Mouse (Mus musculus) adipocyte (in vitro differentiated cells): ENCODE measurements around the gene Smyd5.

Experiments
- DNase-seq: peaks from one replicate; pipeline ENCODE4 v3.0.0-alpha.2; 2016; ENCODE audit warnings: low spot score

Gene Smyd5

DNA sequence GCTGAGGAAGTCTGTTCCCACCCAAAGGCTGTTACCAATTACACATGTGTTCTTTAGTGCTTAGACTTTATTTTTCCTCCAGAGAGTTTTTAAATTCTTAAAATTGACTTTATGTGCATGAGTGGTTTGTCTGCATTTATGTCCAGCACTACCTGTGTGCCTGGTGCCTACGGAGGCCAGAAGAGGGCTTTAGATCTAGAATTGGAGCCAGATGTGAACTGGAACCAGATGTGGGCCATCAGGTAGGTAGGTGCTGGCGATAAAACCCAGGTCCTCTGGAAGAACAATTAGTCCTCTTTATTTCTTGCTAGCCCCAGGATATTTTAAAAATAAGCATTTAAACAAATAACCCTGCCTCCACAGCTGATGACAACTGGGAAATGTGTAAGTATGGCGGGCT lies 59.8 kb downstream of the Smyd5 start:
- no peak for DNase-seq
